Mouse (Mus musculus) heart, embryonic 14.5 days (tissue): ENCODE results near the gene Ttc9b. TPM values are rescaled to one million over a fixed set of nuclear protein-coding genes. Genes with fewer than 3 reads are reported as not detected.

Experiments
- ATAC-seq: fragments of 200-750 bp; cut with Nextera tagmentation; 2 replicates; pipeline ENCODE4 v1.8.0; 2017; ENCODE audit warnings: low read depth, moderate TSS enrichment; ENCODE audit not compliant: insufficient number of reproducible peaks, insufficient read depth, low FRiP score
- H3K27ac ChIP-seq, 2 experiments: fragments of 200-500 bp in 1 of 2; fragments of 300-500 bp in 1 of 2; sonication (generic) in 1 of 2; replicated peaks in 1 of 2; 2 replicates each; pipeline ENCODE4 v1.5.1; 2012 to 2014; ENCODE audit warnings: low read depth in 2 of 2, low read length in 2 of 2, control low read depth in 1 of 2, mild to moderate bottlenecking in 1 of 2, mixed read lengths in 1 of 2; ENCODE audit not compliant: control insufficient read depth in 1 of 2, insufficient read depth in 1 of 2
- H3K27me3 ChIP-seq: fragments of 300-500 bp; sonication (generic); 2 replicates; pipeline ENCODE4 v1.6.1; 2014; ENCODE audit warnings: mild to moderate bottlenecking, low read length, control low read depth; ENCODE audit not compliant: control insufficient read depth, insufficient read depth
- H3K36me3 ChIP-seq: fragments of 300-500 bp; sonication (generic); 2 replicates; pipeline ENCODE4 v1.6.1; 2014; ENCODE audit warnings: mild to moderate bottlenecking, control low read depth, low read length, mixed read lengths; ENCODE audit not compliant: control insufficient read depth, insufficient read depth
- H3K4me1 ChIP-seq, 2 experiments: fragments of 200-500 bp in 1 of 2; fragments of 300-500 bp in 1 of 2; sonication (generic) in 1 of 2; 2 replicates each; pipeline ENCODE4 v1.6.1; 2012 to 2014; ENCODE audit warnings: low read length in 2 of 2, control low read depth in 1 of 2, mixed read lengths in 1 of 2; ENCODE audit not compliant: control insufficient read depth in 2 of 2, insufficient read depth in 2 of 2
- H3K4me2 ChIP-seq: fragments of 300-500 bp; sonication (generic); 2 replicates; pipeline ENCODE4 v1.6.1; 2014; ENCODE audit warnings: mild to moderate bottlenecking, low read length
- H3K4me3 ChIP-seq, 2 experiments: fragments of 200-500 bp in 1 of 2; fragments of 300-500 bp in 1 of 2; sonication (generic) in 1 of 2; 2 replicates each; pipeline ENCODE4 v1.5.1; 2012 to 2014; ENCODE audit warnings: low read length in 2 of 2, mild to moderate bottlenecking in 2 of 2, control low read depth in 1 of 2, low read depth in 1 of 2, moderate library complexity in 1 of 2; ENCODE audit not compliant: control insufficient read depth in 1 of 2, insufficient read depth in 1 of 2
- H3K9ac ChIP-seq: fragments of 300-500 bp; sonication (generic); 2 replicates; pipeline ENCODE4 v1.6.1; 2014; ENCODE audit warnings: mild to moderate bottlenecking, low read length
- H3K9me3 ChIP-seq: fragments of 300-500 bp; sonication (generic); 2 replicates; pipeline ENCODE4 v1.6.1; 2016; ENCODE audit warnings: low read length, control low read depth; ENCODE audit not compliant: control insufficient read depth
- WGBS: fragments of 180-500 bp; shearing (Covaris S2); extraction: QIAGEN DNeasy Blood & Tissue Kit; methylation state at CpG from one replicate; pipeline ENCODE4 v1.1.7; 2014; 5-methylcytosine and 5-hydroxymethylcytosine counted together
- polyA plus RNA-seq: library from polyadenylated mRNA; unstranded; fragments of >200 nt; fragmentation: Nextera tagmentation; extraction: Ambion mirVana; gene quantifications from 2 replicates; pipeline ENCODE4 v1.2.1, GENCODE M21; 2014

Gene Ttc9b
- 0.32 TPM in 1 of 2 replicates, not detected in the other for polyA plus RNA-seq

GRCm38 (mm10) chr7:27653681-27654437, at the start of gene Ttc9b:
TSS of gene Ttc9b (plus strand) at chr7:27653915.
- H3K36me3 ChIP-seq: peaks cover 8% of the 10 kb centered on the region; the same call in 1 of the 2 replicates
- peak within 1 kb of the TSS in 1 of 2 experiments; percentile 9; a peak in 2 of 4 replicates for H3K4me3 ChIP-seq
- peaks cover 0 to 4% of the 10 kb centered on the region in 2 experiments; a peak in 1 of 4 replicates for H3K4me1 ChIP-seq
- WGBS: 4% methylated on average over 56 of the region's 62 CpGs
- no peak within 1 kb of the TSS for H3K9ac ChIP-seq
- no peak for ATAC-seq
- no peak within 1 kb of the TSS for H3K27ac ChIP-seq
- peak within 1 kb of the TSS; percentile 40 for H3K4me2 ChIP-seq
- H3K9me3 ChIP-seq: no peaks in the 10 kb centered on the region
- peaks cover 75% of the 10 kb centered on the region for H3K27me3 ChIP-seq

- H3K36me3 ChIP-seq: peaks cover 13% of the 10 kb centered on the region
- no peak overlapping the region for H3K4me3 ChIP-seq
- ATAC-seq: no peak
- H3K27ac ChIP-seq: peak overlapping the region; percentile 53 to 56
- WGBS: 44% methylated on average over 5 of the region's 5 CpGs
- peak overlapping the region; percentile 52 for H3K9ac ChIP-seq
- no peaks in the 10 kb centered on the region for H3K27me3 ChIP-seq
- peaks cover 66 to 91% of the 10 kb centered on the region in 2 experiments for H3K4me1 ChIP-seq
- H3K9me3 ChIP-seq: no peaks in the 10 kb centered on the region
- H3K4me2 ChIP-seq: no peak overlapping the region; the same call in 1 of the 2 replicates
These were observed 48.9 kb upstream of the Ttc9b start for GRCm38 (mm10) chr7:27604661-27605348.

GRCm38 (mm10) chr7:27605499-27606285, 48.0 kb upstream of the Ttc9b start:
- H3K4me3 ChIP-seq: no peak overlapping the region
- peak; percentile 59; the same call in 1 of the 2 replicates for ATAC-seq
- H3K36me3 ChIP-seq: peaks cover 19% of the 10 kb centered on the region
- peaks cover 60 to 85% of the 10 kb centered on the region in 2 experiments for H3K4me1 ChIP-seq
- H3K4me2 ChIP-seq: peak overlapping the region; percentile 11
- 42% methylated on average over 9 of the region's 9 CpGs for WGBS
- H3K9me3 ChIP-seq: no peaks in the 10 kb centered on the region
- peak overlapping the region; percentile 53 to 76 for H3K27ac ChIP-seq
- H3K27me3 ChIP-seq: no peaks in the 10 kb centered on the region
- H3K9ac ChIP-seq: peak overlapping the region; percentile 52; the same call in 1 of the 2 replicates

- Histone ChIP-seq H3K27ac (peak overlapping the region in 1 of 2 experiments; percentile 62; a peak in 3 of 4 replicates), H3K27me3 (no peaks in the 10 kb centered on the region), H3K4me2 (no peak overlapping the region), H3K4me1 (peaks cover 54 to 76% of the 10 kb centered on the region in 2 experiments), H3K9me3 (no peaks in the 10 kb centered on the region), H3K9ac (peak overlapping the region; percentile 2; the same call in 1 of the 2 replicates), H3K36me3 (peaks cover 19% of the 10 kb centered on the region), H3K4me3 (no peak overlapping the region)
- no peak; the same call in 1 of the 2 replicates for ATAC-seq
- 56% methylated on average over 10 of the region's 10 CpGs for WGBS
These were observed 47.0 kb upstream of the Ttc9b start for GRCm38 (mm10) chr7:27606481-27607254.

- Histone ChIP-seq H3K9me3 (no peaks in the 10 kb centered on the region), H3K36me3 (peaks cover 22% of the 10 kb centered on the region), H3K27me3 (no peaks in the 10 kb centered on the region), H3K27ac (peak overlapping the region in 1 of 2 experiments; percentile 62; a peak in 2 of 4 replicates), H3K4me1 (peaks cover 51 to 71% of the 10 kb centered on the region in 2 experiments), H3K4me2 (0 out of 2 replicates have a peak overlapping the region, but pooled peaks have one; percentile 8), H3K4me3 (no peak overlapping the region), H3K9ac (peak overlapping the region; percentile 45)
- peak; percentile 37; the same call in 1 of the 2 replicates for ATAC-seq
- WGBS: 32% methylated on average over 5 of the region's 5 CpGs
These were observed 46.1 kb upstream of the Ttc9b start for GRCm38 (mm10) chr7:27607580-27607979.

- Histone ChIP-seq H3K36me3 (peaks cover 22% of the 10 kb centered on the region), H3K27me3 (no peaks in the 10 kb centered on the region), H3K4me2 (no peak overlapping the region), H3K9me3 (no peaks in the 10 kb centered on the region), H3K4me1 (peaks cover 53 to 71% of the 10 kb centered on the region in 2 experiments), H3K4me3 (no peak overlapping the region), H3K27ac (peak overlapping the region in 1 of 2 experiments; percentile 62; a peak in 2 of 4 replicates), H3K9ac (peak overlapping the region; percentile 45)
- 97% methylated on average over 3 of the region's 3 CpGs for WGBS
- no peak for ATAC-seq
These were observed 45.6 kb upstream of the Ttc9b start for GRCm38 (mm10) chr7:27608130-27608529.
